Mouse (Mus musculus) kidney, postnatal 4 days (tissue): Measurements from ENCODE around the gene Klk1b3.
"Not testable (repeated sequence)": the region's sequence is repeated elsewhere in the genome, so short reads cannot be mapped to it uniquely, and the experiment has no call there.

ENCODE experiments used
- DNase-seq, 2 experiments: peaks; one replicate each; pipeline ENCODE4 v3.0.0; 2021; ENCODE audit warnings: mixed read lengths in 2 of 2

Klk1b3 gene

DNA sequence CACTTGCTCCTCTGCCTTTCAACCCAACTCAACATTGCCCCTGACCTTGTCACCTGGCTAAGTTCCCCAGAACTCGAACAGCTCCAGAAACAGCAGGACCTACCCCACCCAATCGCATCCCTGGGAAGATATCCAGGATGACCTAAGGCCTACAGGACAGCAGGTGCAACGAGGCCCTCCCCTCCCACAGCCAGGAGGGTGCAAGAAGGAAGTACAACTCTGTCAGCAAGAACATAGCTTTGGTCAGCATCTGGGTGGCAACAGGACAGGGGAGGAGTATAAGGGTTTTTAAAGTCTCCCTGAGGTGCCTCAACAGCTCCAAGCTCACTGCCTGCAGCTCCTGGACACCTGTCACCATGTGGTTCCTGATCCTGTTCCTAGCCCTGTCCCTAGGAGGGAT lies at the start of gene Klk1b3:
Klk1b3 (plus strand) TSS at position 301 of the 400 bp plus-strand sequence.
- DNase-seq, result no peak

DNA sequence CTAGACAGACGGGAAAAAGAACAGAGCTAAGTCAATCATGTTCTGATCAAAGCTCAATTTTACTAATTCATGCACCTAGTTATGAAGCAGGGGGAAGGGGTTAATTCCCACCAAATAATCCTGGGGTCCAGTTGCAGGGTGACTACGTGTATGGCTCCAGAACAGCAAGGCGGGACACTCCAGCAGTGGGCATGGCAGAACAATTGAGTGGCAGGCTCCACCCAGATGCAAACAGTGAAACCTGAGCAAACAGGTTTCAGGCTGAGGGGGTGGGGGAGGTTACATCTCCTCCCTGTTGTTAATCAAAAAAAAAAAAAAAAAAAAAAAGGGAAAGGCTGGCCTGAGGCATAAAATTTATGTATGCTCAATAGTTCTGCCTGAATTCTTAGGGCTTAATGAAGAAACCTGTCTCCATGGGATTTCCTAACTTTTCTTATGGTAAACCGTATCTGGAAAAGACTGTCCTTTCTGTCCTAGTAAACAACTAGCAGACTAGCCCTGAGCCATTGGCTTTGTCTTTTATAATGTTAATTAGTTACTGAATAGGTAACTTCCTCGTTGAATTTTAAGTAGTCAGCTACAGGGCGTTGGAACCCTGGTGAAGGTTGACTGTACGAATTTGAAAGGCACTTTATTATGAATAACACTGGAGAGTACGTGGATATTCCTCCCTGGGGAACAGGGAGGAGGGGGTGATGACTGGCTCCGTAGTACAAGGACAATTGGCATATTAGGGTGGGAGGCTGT lies 18.5 kb upstream of the Klk1b3 start:
- DNase-seq, result peak; percentile 10 to 42

DNA sequence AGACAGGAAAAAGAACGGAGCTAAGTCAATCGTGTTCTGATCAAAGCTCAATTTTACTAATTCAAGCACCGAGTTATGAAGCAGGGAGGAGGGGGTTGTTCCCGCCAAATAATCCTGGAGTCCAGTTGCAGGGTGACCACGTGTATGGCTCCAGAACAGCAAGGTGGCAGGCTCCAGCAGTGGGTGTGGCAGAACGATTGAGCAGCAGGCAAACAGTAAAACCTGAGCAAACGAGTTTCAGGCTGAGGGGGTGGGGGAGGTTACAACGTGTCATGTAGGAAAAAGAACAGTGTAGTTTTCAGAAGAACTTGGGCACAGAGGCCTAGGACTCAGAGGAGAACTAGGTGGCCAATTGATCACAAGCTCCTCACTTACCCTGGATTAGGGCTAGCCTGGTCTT lies 11.5 kb upstream of the Klk1b3 start:
- peak in 1 of 2 experiments; percentile 10 for DNase-seq

GRCm38 (mm10) chr7:44187936-44188335 lies 10.1 kb upstream of the Klk1b3 start, which contains the start of gene Klk1b24:
TSS of gene Klk1b24 (plus strand) at chr7:44188236.
- DNase-seq, result not testable (repeated sequence)

- DNase-seq, result not testable (repeated sequence)
These were observed 4.5 kb upstream of the Klk1b3 start for GRCm38 (mm10) chr7:44193466-44193865.

GRCm38 (mm10) chr7:44207135-44207534 lies 9.1 kb downstream of the Klk1b3 start, which contains the start of gene Klk1b4:
TSS of gene Klk1b4 (plus strand) at chr7:44207435.
- not testable (repeated sequence) for DNase-seq

DNA sequence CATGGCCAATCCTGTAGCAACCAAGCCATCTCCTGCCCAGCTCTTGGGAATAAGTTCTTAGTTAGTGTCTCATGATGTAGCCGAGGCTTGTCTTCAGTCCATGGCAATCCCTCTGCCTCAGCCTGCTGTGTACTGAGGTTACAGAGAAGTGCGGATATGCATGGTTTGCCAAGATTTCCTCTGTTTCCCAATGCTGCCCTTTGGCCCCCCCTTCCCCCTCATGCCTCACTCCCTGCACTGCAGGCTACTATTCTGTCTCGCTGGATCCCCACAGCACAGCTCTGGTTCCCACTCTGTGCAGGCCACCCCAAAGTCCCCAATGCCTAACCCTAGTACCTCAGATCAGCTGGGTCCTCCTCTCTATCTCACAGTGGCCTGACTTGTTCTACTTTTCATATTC lies 10.3 kb downstream of the Klk1b3 start:
- DNase-seq, result no peak

GRCm38 (mm10) chr7:44215645-44216044 lies 17.7 kb downstream of the Klk1b3 start, which contains the start of gene Klk1b5:
TSS of gene Klk1b5 (plus strand) at chr7:44215945.
- no peak for DNase-seq

DNA sequence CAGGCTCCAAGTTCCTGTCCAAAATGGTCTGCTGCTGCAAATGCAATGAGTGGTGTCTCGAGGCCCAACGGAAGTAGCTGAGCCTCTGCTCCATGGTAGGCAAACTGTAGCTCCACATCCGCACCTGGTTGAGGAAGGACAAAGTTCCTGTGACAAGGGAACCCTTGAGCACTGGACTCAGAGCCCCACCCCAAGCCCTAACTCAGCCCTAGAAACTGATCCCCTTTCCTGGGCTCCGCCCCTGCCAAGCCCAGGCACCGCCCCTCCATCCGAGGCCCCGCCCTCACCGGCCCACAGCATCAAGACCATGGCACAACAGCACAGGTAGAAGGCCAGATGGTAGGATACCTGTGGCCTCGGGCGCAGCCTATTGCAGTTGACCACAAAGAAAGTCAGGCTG lies 23.6 kb downstream of the Klk1b3 start:
- DNase-seq, result not testable (repeated sequence)

GRCm38 (mm10) chr7:44222335-44222734 lies 24.3 kb downstream of the Klk1b3 start:
- DNase-seq, result not testable (repeated sequence)

GRCm38 (mm10) chr7:44225076-44225475 lies 27.1 kb downstream of the Klk1b3 start, which contains the start of gene Klk1:
TSS of gene Klk1 (plus strand) at chr7:44225360.
- DNase-seq, result no peak

GRCm38 (mm10) chr7:44235909-44236308 lies 37.9 kb downstream of the Klk1b3 start, which contains the start of gene Gm36864:
TSS of gene Gm36864 (plus strand) at chr7:44236177.
- DNase-seq, result no peak

DNA sequence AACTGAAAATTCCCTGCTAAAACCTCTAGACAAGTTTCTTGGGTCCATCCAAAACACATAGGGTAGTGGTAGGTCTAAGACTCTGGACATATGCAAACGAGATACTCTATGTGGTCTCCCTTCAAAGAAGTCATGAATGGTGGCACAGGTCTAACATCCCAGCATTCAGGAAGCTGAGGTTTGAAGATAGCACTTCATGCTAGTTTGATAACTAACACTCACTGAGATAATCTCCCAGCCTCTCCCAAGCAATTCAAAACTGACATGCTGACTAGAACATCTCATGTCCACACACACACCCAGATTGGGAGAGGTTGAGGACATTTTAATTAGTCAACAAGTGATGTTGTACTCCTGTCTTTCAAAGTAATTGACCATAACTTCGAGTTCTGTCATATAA lies 41.9 kb downstream of the Klk1b3 start:
- DNase-seq, result no peak

DNA sequence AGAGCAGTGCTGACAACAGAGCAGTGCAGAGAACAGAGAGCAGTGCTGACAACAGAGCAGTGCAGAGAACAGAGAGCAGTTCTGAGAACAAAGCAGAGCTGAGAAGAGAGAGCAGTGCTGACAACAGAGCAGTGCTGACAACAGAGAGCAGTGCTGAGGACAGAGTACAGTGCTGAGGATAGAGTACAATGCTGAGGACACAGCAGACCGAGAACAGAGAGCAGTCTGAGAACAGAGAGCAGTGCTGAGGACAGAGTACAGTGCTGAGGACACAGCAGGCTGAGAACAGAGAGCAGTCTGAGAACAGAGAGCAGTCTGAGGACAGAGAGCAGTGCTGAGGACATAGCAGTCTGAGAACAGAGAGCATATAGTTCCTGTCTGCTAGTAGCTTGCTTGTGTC lies 42.7 kb downstream of the Klk1b3 start:
- no peak for DNase-seq

- DNase-seq, result no peak
These were observed 43.2 kb downstream of the Klk1b3 start for GRCm38 (mm10) chr7:44241163-44241562.

GRCm38 (mm10) chr7:44244080-44244479 lies 46.1 kb downstream of the Klk1b3 start:
- DNase-seq, result no peak

DNA sequence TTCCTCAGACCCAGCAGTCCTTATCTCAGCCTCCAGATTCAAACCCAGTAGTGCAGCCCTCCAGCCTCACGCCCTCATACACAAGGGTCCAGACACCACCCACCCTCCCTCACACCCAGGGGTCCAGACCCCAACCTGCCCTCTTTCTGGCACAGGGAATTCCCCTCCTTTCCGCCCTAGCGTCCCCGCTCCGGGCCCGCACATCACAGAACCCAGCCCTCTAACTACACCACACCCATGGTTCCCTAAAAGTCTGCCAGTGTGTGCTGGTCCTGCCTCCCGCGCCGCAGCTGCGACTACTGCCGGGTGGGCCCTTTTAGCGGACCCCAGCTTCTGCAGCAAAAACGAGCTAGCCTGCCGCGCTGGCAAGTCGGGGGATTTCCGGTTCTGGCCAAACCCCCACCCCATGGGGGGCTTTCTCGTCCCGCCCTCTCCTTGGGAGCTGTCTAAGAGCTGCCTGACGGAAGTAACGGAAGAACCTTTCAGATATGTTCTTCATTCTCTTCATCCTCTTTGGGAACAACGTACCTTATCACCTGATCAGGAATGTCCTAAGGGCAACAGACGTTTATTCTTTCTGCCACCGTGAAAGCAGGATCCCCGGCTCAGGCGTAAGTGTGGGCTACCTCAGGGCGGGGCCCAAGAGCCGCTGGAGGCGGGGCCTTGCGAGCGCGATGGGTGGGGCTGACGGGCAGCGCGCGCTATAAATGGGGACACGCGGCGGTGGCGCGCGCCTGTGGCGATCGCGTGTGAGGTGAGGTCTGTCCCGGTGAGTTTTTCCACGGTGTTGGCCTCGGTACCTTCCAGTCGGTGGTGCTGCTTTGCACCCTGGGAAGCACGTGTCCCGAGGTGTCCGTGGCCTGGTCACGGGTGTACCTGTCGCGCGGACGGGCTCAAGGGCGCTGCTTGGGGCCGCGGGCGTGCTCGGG lies 48.3 kb downstream of the Klk1b3 start, which contains the start of the genes 1700028J19Rik and 2410002F23Rik:
1700028J19Rik (minus strand) TSS at position 641 of the 929 bp plus-strand sequence.
2410002F23Rik (plus strand) TSS at position 668 of the 929 bp plus-strand sequence.
- DNase-seq, result peak; percentile 93 to 95

- DNase-seq, result peak; percentile 65 to 81
These were observed 49.0 kb downstream of the Klk1b3 start for GRCm38 (mm10) chr7:44246984-44247470.

DNA sequence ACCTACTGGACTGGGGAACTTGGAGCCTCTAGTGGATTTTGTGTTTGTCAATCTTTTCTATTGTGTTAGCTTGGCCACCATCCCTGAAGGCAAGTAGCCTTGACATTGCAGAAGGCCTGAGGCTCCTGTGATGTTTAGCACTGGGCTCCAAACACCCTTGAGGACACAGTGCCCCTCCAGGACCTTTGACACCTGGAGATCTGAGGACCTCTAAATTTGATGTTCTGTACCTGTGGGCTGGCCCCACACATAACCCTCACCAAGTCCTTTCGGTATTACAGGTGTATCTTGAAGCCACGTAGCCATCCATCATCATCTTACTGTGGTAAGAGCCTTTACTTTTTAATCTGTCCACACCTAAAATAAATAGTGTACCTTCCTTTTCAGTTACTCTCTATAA lies 50.0 kb downstream of the Klk1b3 start:
- DNase-seq, result no peak

DNA sequence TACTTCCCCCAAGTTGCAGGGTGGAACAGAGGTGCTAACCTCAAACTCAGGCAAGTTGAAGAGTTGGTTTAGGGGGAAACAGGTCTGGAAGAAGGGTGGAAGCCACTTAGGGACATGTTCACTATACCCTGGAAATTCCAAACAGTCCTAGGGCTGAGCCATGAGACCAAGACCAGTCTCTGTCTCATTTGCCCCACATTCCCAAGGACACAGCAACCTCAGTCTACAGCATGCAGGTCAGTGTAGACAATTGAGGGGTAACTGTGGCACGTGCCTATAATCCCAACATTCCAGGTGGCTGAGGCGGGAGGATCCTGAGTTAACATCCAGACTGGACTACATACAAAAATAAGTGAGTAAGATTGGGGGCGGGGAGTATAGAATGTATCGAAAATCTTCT lies 51.3 kb downstream of the Klk1b3 start:
- DNase-seq, result no peak

- not testable (repeated sequence) for DNase-seq
These were observed 52.8 kb downstream of the Klk1b3 start for GRCm38 (mm10) chr7:44250732-44251275.
